Mouse (Mus musculus) testis, postnatal 10 days (tissue): Measurements from ENCODE around the gene Alpk1.

ENCODE experiments used
- DNase-seq: peaks from one replicate; pipeline ENCODE4 v3.0.0; 2021; ENCODE audit warnings: low spot score

Alpk1 gene

GRCm38 (mm10) chr3:127743614-127744365, 36.5 kb downstream of the Alpk1 start:
- no peak for DNase-seq

- no peak for DNase-seq
These were observed 38.9 kb downstream of the Alpk1 start for GRCm38 (mm10) chr3:127741473-127741872.

- DNase-seq, result no peak
These were observed 42.5 kb downstream of the Alpk1 start for GRCm38 (mm10) chr3:127737876-127738275.

- DNase-seq, result no peak
These were observed 44.9 kb downstream of the Alpk1 start for GRCm38 (mm10) chr3:127735395-127735794.

GRCm38 (mm10) chr3:127729513-127730137, 50.7 kb downstream of the Alpk1 start:
- no peak for DNase-seq

- DNase-seq, result no peak
These were observed 51.3 kb downstream of the Alpk1 start for GRCm38 (mm10) chr3:127728851-127729512.

GRCm38 (mm10) chr3:127728046-127728445, 52.3 kb downstream of the Alpk1 start:
- no peak for DNase-seq

GRCm38 (mm10) chr3:127720948-127721347, 59.4 kb downstream of the Alpk1 start:
- DNase-seq, result no peak

GRCm38 (mm10) chr3:127720050-127720449, 60.3 kb downstream of the Alpk1 start:
- no peak for DNase-seq

GRCm38 (mm10) chr3:127719601-127720000, 60.7 kb downstream of the Alpk1 start:
- no peak for DNase-seq

GRCm38 (mm10) chr3:127716759-127717158, 63.6 kb downstream of the Alpk1 start:
- DNase-seq, result no peak

- DNase-seq, result no peak
These were observed 67.2 kb downstream of the Alpk1 start for GRCm38 (mm10) chr3:127713112-127713511.

- no peak for DNase-seq
These were observed 68.8 kb downstream of the Alpk1 start for GRCm38 (mm10) chr3:127711536-127711935.

- no peak for DNase-seq
These were observed 73.2 kb downstream of the Alpk1 start for GRCm38 (mm10) chr3:127707089-127707485.

- no peak for DNase-seq
These were observed 73.8 kb downstream of the Alpk1 start for GRCm38 (mm10) chr3:127706445-127707088.

- DNase-seq, result no peak
These were observed 74.5 kb downstream of the Alpk1 start for GRCm38 (mm10) chr3:127705515-127706444.

- no peak for DNase-seq
These were observed 75.2 kb downstream of the Alpk1 start for GRCm38 (mm10) chr3:127705139-127705514.

GRCm38 (mm10) chr3:127701196-127701825, 79.0 kb downstream of the Alpk1 start:
- DNase-seq, result no peak

- no peak for DNase-seq
These were observed 81.7 kb downstream of the Alpk1 start for GRCm38 (mm10) chr3:127698636-127699035.

- DNase-seq, result no peak
These were observed 83.8 kb downstream of the Alpk1 start for GRCm38 (mm10) chr3:127696541-127696940.
